Mouse (Mus musculus) G1E-ER4 (cell line): Measurements from ENCODE around the gene Ccdc84. TPM values are rescaled to one million over a fixed set of nuclear protein-coding genes. Genes with fewer than 3 reads are reported as not detected.

ENCODE experiments used
- GATA1 ChIP-seq: IDR thresholded peaks from one replicate; pipeline ENCODE4 v1.8.0; 2012; ENCODE audit warnings: low read length, inconsistent platforms
- polyA plus RNA-seq: library from polyadenylated mRNA; stranded (reverse); fragments of >175 nt; gene quantifications from 2 replicates; pipeline ENCODE4 v1.2.3, GENCODE M21; 2012

Gene Ccdc84
- polyA plus RNA-seq, 1 experiment = 11.8 TPM

GRCm38 (mm10) chr9:44384596-44384995, 33.8 kb downstream of the Ccdc84 start:
- TF ChIP-seq GATA1 = no peak

DNA sequence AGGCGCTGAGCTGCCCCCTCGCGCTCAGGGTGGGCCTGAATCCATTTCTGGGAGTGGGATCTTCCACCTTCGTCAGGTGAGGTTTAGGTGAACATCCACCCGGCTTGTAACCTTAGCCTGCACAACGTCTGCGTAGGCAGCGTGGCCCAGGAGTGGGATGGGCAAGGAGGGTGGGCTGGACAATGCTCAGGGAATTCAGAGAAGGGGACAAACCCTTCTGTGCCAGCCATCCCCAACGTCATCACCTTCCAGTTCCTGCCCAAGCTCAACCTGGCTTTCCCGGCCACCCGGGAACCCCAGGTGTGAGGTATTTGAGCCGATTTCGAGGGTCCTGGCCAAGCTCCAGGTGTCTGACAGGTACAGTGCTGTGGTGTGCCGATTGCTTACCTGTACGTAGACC, 38.5 kb downstream of the Ccdc84 start:
- no peak for TF ChIP-seq GATA1

- TF ChIP-seq GATA1 = no peak
Observed at GRCm38 (mm10) chr9:44379054-44379834, 39.1 kb downstream of the Ccdc84 start, which contains the start of gene Hyou1. Hyou1 (plus strand) TSS chr9:44379490.

GRCm38 (mm10) chr9:44378153-44378730, 40.1 kb downstream of the Ccdc84 start:
- TF ChIP-seq GATA1 = no peak

DNA sequence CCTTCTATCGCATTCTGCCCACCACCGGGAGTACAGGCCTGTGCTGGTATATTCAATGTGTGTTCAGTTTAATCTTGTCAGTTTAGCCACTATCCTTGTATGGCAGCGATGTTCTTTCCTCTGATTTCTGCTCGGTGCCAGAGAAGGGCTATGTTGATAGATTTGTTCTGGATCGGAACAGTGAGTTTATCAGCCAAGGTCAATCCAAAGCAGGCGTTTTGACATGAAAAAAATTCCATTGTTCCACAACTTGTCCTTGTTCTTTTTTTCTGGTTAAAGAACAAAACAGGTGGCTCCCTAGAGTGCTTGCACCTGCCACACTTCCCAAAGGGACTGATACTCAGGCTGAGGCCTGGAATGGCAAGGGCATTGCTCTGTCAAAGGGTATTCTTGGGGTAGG, 42.2 kb downstream of the Ccdc84 start:
- TF ChIP-seq GATA1 = no peak

GRCm38 (mm10) chr9:44373386-44373785, 45.0 kb downstream of the Ccdc84 start:
- no peak for TF ChIP-seq GATA1

- no peak for TF ChIP-seq GATA1
Observed at GRCm38 (mm10) chr9:44364480-44364879, 53.9 kb downstream of the Ccdc84 start.

- TF ChIP-seq GATA1 = no peak
Observed at GRCm38 (mm10) chr9:44361190-44361917, 57.0 kb downstream of the Ccdc84 start, which contains the start of gene Vps11. Vps11 (minus strand) TSS chr9:44361670.

Other genes starting within 250 kb of the Ccdc84 start
- gene Cbl, start 184.5 kb downstream of the Ccdc84 start, polyA plus RNA-seq = 15.4 and 18.5 TPM in 2 replicates
- not detected in 2 replicates for gene Ccdc153, start 177.9 kb downstream of the Ccdc84 start, polyA plus RNA-seq
- gene Pdzd3, start 167.1 kb downstream of the Ccdc84 start, polyA plus RNA-seq = not detected in 2 replicates
- 0.02 TPM in 1 of 2 replicates, not detected in the other for gene Nlrx1, start 150.0 kb downstream of the Ccdc84 start, polyA plus RNA-seq
- 15.6 and 18.4 TPM in 2 replicates for gene Abcg4, start 130.0 kb downstream of the Ccdc84 start, polyA plus RNA-seq
- 3.5 and 8.9 TPM in 2 replicates for gene Hinfp, start 112.9 kb downstream of the Ccdc84 start, polyA plus RNA-seq
- gene C2cd2l, start 98.3 kb downstream of the Ccdc84 start, polyA plus RNA-seq = 42.9 and 52.2 TPM in 2 replicates
- gene Dpagt1, start 92.5 kb downstream of the Ccdc84 start, polyA plus RNA-seq = 7.7 and 9.9 TPM in 2 replicates
- 682 and 860 TPM in 2 replicates for gene H2afx, start 83.9 kb downstream of the Ccdc84 start, polyA plus RNA-seq
- 139 and 142 TPM in 2 replicates for gene Hmbs, start 74.3 kb downstream of the Ccdc84 start, polyA plus RNA-seq
- gene Vps11, start 56.9 kb downstream of the Ccdc84 start, polyA plus RNA-seq = 6.0 and 8.8 TPM in 2 replicates
- 28.0 and 36.3 TPM in 2 replicates for gene Hyou1, start 39.1 kb downstream of the Ccdc84 start, polyA plus RNA-seq
- gene Slc37a4, start 21.7 kb downstream of the Ccdc84 start, polyA plus RNA-seq = 17.1 and 21.2 TPM in 2 replicates
- 151 and 177 TPM in 2 replicates for gene Rps25, start 11.4 kb downstream of the Ccdc84 start, polyA plus RNA-seq
- 7.9 and 13.5 TPM in 2 replicates for gene Trappc4, start 11.0 kb downstream of the Ccdc84 start, polyA plus RNA-seq
- not detected in 2 replicates for gene Foxr1, start 22.6 kb upstream of the Ccdc84 start, polyA plus RNA-seq
- not detected in 2 replicates for gene Upk2, start 36.4 kb upstream of the Ccdc84 start, polyA plus RNA-seq
- 0.10 and 0.19 TPM in 2 replicates for gene Bcl9l, start 64.3 kb upstream of the Ccdc84 start, polyA plus RNA-seq
- gene Cxcr5, start 143.3 kb upstream of the Ccdc84 start, polyA plus RNA-seq = not detected in 2 replicates
- 21.7 and 25.6 TPM in 2 replicates for gene Ddx6, start 186.3 kb upstream of the Ccdc84 start, polyA plus RNA-seq